Mouse (Mus musculus) T-helper 2 cell (primary cell): ENCODE measurements at regions not wholly inside any gene's neighbourhood (a gene's known extent, or its start where the extent isn't known, plus 50 kb on each side); places are given as distances from the start of the nearest gene placed in this dataset.

Source experiments
- in situ Hi-C: fragments of 300-600 bp; cut with MboI, MseI; formaldehyde crosslinking; loops from one replicate; pipeline ENCODE4 v1.15.1; 2025; ENCODE audit warnings: high pct_unique_total_duplicates

DNA sequence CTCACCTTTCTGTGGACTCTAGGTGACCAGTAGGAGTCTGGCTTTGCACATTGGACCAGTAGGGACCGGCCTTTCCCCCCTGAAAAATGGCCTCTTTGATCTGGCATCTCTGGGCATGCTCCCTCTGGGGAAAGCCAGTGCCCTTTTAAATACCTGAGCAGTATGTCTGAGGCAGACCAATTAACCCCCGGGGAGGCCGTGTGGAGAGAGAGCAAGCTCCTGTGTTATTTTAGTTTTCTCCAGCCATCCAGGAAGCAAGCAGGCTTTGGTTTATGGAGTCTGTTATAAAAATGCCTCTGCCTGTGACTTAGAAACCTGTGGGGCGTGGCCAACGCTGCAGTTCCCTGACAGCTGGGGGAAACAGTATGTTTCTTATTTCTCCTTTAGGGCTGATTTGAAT is 445.5 kb downstream of the Glrx3 start:
- in situ Hi-C loops = no loop called here

DNA sequence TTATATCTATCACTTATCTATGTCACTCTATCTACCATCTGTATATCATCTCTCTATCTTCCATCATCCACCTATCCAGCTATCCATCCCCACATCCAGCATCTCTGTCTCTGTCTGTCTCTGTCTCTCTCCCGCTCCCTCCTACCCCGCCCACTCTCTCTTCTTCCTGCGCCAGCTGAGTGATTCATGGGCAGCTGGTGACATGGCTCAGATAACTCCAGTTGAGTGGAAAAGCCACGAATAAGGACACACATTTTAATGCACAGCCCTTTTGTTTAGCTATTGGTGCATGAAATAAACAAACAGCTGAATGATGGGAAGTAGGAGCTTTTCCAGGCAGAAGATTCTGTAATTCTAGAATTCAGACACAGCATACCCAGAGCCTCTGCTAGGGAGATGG is 446.3 kb downstream of the Glrx3 start:
- in situ Hi-C loops = no loop called here

DNA sequence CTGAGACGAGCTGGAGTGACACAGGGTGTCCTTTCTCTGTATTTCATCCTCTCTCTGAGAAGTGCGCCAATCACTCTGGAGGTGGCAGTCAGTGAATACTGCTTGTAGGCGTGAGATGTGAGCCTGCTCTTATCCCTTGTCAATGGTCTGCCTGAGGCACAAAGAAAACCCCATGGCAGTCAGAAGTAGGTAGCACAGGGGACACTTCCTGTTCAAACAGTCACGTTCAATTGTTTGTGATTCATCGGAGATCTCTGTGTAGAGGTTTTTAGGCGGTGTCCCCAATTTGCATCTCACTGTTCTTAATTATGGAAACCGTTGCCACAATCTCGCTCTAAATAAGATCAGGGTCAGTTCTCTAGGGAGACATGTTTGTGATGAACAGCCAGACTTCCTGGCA is 447.7 kb downstream of the Glrx3 start:
- in situ Hi-C loops = no loop called here

DNA sequence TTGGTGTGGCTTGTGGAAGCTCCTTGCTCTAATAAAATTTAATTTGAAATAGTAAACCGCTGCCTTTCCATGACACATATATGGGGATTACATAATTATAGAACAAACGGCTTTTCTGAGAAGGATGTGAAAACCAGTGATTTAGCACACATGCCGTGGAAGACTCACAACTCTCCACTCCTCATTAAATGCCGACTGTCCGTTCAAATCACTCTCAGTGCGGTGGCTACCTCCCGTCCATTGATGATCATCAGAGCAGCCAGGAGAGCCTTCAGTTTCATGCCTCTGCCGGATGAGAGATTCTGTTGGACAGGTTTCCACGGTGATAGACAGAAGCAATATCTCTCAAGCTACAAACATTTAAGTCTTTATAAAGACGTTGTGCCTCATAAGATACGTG is 451.3 kb downstream of the Glrx3 start:
- in situ Hi-C loops = no loop called here

DNA sequence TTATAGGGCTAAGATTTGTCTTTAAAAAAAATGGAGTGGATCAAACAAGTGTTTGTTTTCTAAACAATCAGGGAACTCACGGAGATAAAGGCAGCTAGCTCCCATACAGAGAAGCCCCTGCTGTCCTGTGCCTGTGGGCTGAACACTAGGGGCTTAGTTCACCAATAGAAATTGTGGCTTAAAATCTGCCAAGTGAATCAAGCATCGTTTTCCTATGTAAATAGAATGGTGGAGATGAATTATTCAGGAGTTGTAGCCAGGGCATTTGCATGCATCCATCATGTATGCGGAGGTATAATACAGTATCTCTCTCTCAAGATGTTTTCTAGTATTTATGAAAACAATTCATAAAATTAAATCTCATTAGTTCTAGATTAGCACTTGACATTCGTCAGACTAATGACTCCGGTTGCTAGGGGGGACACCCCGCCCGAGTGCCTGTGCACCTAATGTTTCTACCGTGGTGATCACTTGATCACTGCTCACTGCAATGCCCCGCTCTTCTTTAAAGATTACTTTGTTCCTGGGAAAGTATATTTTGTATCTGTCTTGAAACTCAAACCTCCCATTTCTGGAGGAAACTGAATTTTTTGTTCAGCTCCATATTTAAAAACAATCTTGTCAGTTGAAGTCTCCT is 469.1 kb downstream of the Glrx3 start:
- in situ Hi-C loops = no loop called here

DNA sequence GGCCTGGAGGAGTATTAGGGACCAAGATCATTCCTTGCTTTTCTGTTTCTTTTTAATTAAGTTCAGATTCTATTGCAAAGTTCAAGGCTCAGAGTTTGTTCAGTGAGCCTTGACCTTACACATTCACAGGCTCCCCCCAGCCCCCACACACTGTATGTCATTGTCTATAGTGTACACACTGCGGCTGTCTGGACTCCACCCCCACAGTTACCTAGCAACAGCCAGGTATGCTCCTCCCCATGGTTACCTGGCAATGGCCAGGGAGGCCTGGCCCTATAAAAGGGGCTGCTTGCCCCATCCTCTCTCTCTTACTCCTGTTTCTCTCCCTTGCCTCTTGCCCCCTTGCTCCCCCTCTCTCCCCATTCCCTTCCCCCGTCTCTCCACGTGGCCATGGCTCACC is 472.0 kb downstream of the Glrx3 start:
- in situ Hi-C loops = no loop called here

DNA sequence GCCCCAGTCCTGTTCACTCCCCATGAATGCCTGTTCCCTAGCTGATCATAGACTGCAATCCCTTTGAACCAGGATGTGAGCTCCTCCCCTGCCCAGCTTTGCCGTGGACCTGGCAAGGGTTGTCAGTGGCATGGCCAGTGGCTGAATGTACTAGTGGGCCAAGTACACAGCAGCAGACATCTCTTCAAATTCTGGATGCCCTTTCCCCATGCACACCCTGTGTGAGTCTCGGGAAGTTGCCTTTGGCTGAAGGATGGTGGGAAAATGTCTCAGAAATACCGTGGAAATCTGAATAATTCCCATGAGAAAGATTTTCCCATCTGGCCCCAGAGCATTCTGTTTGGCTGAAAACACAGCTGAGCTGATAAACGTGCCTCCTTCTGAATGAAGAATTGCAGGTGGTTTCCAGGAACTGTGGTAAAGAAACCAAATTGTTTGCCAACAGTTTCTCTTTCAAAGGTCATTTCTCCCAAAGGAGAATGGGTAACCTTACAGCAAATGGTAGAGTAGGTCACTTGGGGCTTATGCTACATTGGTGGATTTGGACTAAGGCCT is 476.2 kb downstream of the Glrx3 start:
- in situ Hi-C loops = loop anchor here (10.0 kb wide), 1 partner anchor 381 kb away; no protein-coding TSS in a partner anchor

DNA sequence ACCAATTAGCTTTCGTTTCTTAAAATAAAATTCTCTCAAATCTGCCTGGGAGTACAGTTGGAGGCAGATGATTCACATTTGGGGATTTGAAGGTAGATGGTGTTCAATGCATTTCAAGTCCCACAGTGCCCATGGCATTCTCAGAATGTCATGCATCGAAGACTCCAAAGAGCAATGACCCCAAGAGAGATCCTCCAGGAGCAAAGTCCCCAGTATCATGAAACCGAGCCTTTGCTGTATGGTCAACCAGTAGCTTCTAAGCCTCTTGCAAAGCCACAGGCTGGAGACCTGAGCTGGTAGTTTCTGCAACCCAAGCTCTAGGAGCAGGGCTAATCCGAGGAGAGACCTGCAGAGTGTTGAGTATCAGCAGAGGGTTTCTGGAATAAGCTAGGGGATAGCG is 477.1 kb downstream of the Glrx3 start:
- in situ Hi-C loops = loop anchor here (10.0 kb wide), 1 partner anchor 380 kb away; no protein-coding TSS in a partner anchor

DNA sequence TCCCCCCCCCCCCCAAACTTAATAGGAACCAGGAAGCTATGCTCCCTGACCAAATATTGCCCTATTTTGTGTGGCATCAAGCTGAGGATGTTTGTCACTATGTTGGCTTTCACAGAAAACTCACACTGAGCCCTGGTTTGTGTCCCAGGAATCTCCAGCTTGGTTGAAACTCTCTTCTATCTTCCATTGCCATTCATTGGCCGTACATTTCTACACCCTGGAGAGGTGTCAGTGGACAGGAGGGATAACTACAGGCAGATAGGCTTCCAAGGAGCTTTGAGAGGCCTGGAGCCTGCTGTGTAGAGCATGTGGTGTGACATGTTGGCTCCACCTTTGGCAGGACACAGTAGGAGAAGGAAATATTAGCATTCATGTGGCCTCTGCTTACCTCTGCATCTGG is 478.9 kb downstream of the Glrx3 start:
- in situ Hi-C loops = loop anchor here (10.0 kb wide), 1 partner anchor 378 kb away; no protein-coding TSS in a partner anchor

DNA sequence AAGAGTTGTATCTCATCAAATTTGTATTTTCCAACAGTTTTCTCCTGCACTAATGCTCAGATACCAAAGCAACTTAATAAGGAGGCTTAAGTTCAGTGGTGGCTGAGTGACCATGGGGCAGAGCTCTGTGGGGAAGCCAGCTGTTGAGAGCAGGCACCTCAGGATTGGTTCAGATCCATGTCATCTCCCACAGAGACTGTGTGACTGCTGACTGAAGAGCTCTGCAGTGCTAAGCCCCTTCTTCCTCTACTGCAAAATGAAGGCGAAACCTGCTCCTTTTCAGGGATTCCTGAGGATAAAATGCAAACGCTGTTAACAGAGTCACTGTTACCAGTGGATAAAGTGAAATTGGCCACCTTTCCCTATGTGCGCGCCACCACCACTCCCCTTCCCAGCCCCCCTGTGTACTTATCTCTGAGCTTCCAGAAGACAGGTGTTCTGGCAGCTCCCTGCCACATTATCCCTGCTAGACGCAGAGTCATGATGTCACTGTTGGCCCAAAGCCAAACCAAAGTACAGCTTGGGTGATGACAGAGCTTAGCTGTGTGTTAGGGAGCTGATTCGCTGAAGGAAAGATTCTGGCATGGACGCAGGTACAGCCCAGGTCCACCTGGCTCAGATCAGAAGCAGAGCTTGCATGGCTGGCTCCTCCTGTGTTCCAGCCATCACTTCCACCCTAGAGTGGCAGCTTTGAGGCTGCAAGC is 472.9 kb downstream of the Tcerg1l start:
- in situ Hi-C loops = no loop called here

DNA sequence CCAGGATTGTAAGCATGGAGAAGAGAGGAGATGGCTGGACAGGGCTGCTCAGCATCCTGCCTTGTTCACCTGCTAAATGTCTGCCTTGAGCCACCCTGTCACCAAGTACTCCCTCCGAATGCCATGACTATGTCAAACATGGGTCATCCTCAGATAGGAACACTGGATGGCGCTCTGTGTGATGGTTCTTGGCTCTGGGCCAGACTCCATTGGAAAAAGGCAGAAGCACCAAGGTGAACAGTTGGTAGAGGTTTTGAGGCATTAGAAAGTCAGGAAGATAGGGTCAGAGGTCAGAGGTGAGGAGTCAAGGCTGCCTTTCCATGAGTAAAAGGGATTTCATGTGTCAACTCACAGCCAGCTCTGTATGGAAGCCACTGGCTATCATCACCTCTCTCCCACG is 471.9 kb downstream of the Tcerg1l start:
- in situ Hi-C loops = no loop called here

DNA sequence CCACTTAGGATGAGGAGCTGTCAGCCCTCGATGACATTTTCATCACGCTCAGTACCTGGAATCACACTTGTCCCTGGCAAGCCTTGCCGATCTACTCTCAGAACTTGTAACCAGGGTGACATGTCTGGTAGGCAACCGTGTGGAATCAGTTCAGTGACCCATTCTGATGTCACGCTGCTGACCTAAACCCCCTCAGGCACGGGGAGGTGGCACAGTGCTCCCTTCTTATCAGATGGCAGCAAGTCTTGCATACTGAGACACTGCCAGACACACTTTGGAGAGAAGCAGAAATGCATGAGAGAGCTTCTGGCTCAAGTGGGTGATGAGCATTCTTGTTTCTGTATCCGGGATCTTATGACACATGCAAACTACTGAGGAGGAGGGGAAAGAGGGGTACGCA is 470.2 kb downstream of the Tcerg1l start:
- in situ Hi-C loops = no loop called here

DNA sequence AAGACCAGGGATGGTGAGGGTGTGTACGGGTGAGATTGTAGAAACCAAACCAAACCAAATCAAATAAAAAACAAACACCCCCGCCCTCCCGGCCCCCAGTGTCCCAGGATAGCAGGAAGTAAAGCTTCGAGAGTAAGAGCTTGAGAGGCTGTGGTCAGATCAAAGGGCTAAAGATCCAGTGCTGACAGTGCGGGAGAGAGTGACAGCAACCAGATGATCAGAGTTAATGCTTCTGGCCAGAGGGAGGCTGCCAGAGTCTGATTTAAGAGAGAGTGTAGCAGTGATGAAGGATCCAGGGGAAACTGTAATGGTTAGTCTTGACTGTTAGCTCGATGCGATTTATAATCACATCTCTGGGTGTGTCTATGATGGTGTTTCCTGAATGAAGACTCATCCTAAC is 467.3 kb downstream of the Tcerg1l start:
- in situ Hi-C loops = loop anchor here (10.0 kb wide), 1 partner anchor 185 kb away; no protein-coding TSS in a partner anchor

DNA sequence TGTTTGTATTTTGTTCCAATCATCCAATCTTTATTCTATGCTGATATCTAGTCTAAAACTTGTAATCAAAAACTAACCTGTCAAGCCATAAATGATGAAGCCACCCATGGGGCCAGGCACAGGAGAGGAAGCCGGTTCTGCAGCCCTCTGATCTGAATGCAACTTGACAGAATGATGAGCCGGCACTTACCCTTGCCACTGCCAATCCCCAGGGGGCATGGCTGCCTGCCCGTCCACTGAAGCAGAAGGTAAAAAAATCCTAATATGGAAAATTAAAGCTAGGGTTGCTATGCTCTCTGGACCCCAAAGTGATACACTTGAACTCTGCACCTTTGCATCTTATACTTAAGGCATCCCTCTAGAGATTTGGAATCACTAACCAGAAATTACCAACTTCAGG is 461.6 kb downstream of the Tcerg1l start:
- in situ Hi-C loops = loop anchor here (10.0 kb wide), 1 partner anchor 191 kb away; no protein-coding TSS in a partner anchor

DNA sequence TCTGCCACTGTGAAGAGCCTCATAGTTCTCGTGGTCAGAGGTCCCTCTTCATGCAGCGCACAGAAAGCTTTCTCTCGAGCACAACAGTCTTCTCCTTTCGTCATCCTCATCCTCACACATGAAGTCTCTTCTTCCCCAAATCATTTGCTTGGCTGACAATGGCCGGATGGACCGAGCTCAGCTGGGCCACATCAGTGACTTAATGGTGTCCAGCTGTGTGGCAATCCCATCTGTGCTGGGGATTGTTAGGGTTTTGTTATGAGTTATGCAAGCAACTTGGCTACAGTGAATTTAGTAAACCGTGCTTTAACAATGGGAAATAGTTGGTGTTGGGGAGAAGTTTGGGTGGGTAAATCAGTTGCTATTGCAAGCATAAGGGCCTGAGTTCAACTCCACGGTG is 458.4 kb downstream of the Tcerg1l start:
- in situ Hi-C loops = loop anchor here (10.0 kb wide), 1 partner anchor 194 kb away; no protein-coding TSS in a partner anchor

DNA sequence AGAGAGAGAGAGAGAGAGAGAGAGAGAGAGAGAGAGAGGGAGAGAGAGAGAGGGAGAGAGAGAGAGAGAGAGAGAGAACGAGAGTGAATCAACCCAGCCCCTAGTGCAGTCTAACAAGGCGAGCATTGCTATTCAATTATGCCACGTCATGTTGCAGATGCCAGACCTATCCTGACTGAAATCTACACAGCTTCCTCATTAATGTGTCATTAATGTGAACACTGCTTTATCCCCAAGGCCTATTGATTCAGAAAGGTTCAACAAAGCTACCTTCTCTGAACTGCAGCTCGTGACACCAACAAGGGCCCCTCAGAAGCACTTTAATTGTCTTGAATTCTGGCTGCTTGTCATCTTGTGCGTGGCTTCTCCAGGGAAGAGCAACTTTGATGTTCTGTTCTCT is 457.4 kb downstream of the Tcerg1l start:
- in situ Hi-C loops = no loop called here

DNA sequence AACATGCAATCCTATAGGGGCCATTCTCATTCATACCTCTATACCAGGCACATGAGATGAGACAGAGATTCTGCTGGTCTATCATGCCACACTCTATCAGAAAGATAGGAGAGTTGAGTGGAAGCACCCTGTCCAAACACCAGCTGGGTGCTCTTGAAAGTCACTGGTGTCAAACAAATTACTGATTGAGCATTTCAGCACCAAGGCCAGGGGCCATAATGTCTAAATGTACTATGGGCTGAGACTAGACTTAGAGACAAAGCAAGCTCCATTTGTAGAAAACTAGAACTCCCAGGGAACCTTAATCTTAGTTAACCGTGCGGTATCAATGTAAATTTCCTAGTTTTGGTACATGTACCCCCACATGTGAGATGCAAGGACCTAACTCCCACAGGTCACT is 452.5 kb downstream of the Tcerg1l start:
- in situ Hi-C loops = no loop called here

DNA sequence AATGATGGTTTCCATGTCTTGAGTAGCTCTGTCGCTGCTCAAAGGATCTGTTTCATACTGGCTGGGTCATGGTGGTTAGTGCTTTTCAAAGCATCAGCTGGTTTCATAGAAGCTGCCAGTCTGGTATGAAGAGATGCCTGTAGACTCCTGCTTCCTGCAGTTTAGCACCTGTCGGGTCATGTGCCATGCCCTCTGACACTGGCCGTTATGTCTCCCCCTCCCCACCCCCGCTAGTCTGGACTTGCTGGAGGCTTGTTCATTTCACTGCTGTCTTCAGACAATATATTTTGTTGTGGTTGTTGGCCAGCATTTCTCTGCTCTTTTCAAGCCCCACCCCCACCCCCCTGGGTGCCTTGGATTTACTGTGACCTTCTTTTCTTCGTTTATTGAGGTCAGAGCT is 450.1 kb downstream of the Tcerg1l start:
- in situ Hi-C loops = no loop called here

DNA sequence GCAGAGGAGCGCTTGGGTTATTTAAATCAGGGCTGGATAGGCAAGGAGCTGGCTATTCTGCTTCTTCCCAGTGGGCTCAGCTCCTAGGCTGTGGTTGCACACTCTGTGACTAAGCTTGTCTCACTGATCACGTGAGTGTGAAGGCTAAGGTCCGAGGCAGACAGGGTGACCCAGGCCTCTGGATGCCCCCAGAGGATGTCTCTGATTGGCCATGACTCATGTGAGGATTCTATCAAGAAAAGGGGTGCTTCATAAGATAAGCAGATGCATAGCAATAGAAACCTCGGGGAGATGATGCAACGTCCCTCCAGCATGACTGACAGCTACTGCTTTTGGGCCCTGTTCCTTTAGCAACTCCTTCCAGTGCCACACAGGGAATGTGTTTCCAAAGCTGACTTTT is 440.2 kb downstream of the Tcerg1l start:
- in situ Hi-C loops = no loop called here

DNA sequence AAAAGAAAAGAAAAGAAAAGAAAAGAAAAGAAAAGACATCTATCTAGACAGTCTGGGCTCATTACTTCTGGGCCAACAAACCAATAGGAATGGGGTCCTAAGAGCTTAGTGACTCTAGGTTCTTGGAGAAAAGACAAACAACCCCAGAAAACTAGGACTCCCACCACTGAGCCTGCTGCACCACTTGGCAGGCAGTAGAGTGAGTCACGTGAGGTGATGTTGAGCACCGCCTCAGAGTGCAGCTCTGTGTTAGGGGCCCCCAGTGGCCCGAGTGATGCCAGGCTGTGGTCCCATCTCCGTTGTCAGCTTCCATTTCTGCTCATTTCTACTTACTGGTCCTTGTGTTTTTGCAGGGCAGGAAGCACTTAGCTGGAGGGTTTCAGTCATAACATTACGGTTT is 439.7 kb downstream of the Tcerg1l start:
- in situ Hi-C loops = no loop called here

DNA sequence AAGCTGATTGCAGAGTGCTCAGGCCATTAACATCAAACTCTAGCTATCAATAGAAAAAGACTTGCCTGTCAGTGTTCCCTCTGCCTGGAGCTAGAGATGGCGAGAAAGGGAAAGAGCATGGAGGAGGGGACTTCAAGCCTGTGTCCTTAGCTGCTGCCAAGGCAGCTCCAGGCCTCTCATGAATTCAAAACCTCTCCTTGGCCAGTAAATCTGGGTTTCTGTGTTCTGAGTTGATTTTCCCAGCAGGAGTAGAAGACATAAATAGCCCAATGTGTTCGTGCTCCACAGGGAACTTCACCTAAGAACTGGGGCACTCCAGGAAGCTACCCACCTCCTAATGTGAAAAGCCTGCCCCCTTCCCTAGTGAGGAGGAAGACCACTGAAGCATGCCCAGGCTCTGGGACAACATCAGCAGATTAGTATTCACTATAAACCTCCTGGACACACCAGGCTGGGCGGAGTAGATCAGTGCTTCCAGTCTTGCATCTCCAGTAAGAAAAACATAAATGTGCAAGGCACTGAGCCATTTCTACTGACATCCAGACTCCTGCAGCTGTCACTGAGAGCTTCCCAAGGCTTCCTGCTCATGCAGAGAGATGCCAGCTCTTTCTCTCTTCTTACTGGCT is 433.9 kb downstream of the Tcerg1l start:
- in situ Hi-C loops = no loop called here

DNA sequence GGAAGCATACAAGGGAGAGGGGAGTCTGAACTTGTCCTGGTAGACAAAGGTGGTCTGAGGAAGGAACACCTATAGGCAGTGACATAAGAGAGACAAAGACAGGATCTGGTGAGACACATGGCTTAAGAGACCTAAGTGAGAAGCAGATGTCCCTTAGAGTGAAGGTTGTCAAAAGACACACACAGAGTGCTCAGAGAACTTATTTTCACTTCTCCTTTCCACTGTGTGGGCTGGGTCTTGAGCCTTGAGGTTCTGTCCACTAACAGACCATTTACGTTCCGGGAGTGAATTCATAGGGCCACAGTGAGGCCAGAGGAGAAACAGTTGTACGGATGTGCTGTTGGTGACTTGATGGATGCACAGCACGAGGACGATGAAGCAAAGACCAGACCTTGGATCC is 422.8 kb downstream of the Tcerg1l start:
- in situ Hi-C loops = no loop called here

DNA sequence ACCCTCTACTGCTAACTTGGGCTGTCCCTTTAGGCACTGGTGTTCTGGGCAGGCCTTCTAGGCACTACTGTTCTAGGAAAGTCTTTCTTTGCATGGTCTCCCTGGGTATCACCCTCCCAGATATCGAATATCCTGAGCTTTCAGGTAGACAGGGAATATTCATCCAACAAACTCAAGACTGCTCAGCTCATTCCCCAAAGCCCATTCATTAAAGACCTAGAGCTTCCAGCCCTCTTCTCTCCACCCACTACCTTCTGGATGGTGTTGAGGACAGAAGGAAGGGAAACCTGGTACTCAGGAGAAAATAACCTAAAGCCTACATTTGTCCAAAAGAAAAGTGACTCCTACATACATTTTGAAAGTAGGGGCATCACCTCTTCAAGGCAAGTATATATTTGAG is 420.0 kb downstream of the Tcerg1l start:
- in situ Hi-C loops = no loop called here
